Mouse (Mus musculus): ENCODE measurements at regions not wholly inside any gene's neighbourhood (a gene's known extent, or its start where the extent isn't known, plus 50 kb on each side); places are given as distances from the start of the nearest gene placed in this dataset.

DNA sequence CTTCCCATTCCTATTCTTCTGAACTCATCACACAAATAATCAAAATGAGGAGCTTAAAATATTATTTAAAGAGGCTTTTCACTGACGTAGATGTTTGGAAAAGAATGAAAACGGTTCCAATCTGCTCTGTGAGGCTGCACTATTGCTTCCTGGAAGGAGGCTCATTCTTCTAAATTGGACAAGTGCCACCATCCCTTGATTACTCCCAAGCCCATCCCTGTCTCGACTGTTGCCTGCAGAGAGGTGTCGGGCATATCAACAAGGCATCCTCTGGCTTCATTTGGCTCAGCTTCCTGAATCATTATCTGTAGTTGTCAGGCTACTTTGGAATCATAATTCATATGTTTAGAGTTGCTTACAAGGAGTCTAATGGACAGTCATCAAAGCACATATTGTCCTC is 425.3 kb downstream of the Irx1 start:
- ATAC-seq (replicated peaks in 1 of 2; ENCODE audit: insufficient read depth in 1 of 2, low FRiP score in 2 of 2, low TSS enrichment in 1 of 2, low read depth in 1 of 2, poor library complexity in 2 of 2, severe bottlenecking in 2 of 2), result no peak

DNA sequence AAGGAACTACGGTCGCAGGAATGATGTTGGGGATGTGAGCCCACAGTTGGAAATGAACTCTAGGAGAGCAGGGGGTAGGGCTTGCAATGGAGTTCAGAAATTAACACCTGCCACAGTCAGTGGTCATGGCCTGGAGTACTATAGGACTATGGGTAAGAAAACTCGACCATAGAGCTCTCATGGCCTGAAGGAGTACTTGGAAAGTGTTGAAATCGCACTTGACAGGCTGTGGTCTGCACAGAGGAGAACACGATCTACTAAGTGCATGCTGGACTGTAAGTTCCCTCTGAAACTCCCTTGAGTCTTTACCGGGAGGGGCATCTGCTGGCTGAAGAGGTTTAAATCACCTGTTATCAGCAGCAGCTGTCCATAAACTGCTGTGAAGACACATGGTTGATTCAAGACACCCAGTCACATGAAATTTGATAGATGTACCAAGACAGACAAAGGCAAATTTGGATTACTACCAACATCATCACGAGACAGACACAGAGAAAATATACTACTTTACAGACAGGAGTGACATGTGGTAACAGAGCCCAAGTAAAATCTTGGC is 430.6 kb downstream of the Irx1 start:
- no peak for ATAC-seq (replicated peaks in 1 of 2; ENCODE audit: insufficient read depth in 1 of 2, low FRiP score in 2 of 2, low TSS enrichment in 1 of 2, low read depth in 1 of 2, poor library complexity in 2 of 2, severe bottlenecking in 2 of 2)

DNA sequence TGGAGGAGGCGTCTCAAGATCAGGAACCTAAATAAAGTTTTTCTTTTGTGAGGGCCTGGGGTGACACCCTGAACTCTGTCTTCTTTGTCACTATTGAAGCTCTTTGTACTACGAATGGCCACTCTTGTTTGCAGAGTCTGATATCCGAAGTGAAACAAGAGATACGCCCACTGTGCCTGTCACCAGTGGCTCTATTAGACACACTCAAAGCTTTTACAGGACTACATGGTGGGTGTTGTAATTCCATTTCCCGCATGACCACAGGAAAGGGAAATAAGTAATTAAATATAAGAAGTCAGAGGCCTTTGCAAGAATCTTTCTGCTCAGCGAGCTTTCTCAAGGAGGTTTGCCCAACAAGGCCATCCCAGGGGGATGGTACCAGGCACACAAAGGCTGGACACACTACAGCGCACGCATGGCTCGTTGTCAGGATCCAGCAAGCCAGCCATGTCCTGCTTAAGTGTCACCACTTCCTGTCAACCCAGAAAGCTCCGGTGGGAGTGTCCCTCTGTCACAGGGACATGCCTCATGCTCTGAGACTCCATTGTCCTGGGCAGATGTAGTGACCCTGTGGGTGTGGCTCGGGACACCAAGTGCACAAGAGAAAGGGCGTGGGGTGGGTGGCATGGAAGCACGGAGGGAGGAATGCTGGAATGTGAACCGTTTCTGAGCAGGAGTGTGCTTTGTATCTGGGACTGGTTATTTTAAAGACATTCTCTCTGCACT is 434.0 kb downstream of the Irx1 start:
- ATAC-seq (replicated peaks in 1 of 2; ENCODE audit: insufficient read depth in 1 of 2, low FRiP score in 2 of 2, low TSS enrichment in 1 of 2, low read depth in 1 of 2, poor library complexity in 2 of 2, severe bottlenecking in 2 of 2), result no peak

DNA sequence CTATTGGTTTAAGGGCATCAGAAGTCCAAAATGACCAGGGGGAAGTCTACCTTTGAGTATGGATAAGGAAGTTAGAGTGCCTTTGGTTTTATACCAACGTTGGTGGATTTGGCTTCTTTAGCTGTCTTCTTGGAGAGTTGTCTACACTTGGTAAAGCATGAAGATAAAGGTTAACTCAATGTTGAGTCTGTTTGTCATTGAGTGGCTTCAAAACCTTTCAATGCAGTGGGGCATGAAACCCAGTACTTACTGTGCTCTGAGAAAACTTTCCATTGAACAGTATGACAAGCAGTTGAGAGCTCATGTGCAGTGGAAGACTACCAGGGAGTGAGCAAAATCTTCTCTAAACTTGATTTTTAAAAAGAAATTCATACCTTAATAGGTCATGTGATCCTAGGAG is 445.7 kb downstream of the Irx1 start:
- ATAC-seq (replicated peaks in 1 of 2; ENCODE audit: insufficient read depth in 1 of 2, low FRiP score in 2 of 2, low TSS enrichment in 1 of 2, low read depth in 1 of 2, poor library complexity in 2 of 2, severe bottlenecking in 2 of 2), result no peak

DNA sequence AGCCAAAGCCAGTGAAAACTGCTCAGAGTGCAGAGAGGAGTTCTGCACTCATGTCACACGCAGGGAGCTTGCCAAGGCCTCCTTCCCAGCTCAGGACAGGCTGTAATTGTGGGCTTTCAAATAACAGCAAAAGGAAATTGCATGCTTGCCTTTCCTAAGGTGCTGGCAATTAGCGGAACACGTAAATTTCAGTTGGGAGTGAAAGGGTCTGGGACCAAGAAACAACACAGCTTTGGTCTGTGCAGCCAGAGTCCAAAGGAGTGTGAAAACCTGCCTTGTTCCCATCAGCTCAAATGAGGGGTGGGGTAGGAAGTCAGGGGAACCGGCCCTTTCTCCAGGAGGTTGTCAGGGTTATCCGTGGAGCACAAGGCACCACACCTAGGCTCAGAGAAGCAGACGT is 450.3 kb downstream of the Irx1 start:
- ATAC-seq (replicated peaks in 1 of 2; ENCODE audit: insufficient read depth in 1 of 2, low FRiP score in 2 of 2, low TSS enrichment in 1 of 2, low read depth in 1 of 2, poor library complexity in 2 of 2, severe bottlenecking in 2 of 2), result no peak

DNA sequence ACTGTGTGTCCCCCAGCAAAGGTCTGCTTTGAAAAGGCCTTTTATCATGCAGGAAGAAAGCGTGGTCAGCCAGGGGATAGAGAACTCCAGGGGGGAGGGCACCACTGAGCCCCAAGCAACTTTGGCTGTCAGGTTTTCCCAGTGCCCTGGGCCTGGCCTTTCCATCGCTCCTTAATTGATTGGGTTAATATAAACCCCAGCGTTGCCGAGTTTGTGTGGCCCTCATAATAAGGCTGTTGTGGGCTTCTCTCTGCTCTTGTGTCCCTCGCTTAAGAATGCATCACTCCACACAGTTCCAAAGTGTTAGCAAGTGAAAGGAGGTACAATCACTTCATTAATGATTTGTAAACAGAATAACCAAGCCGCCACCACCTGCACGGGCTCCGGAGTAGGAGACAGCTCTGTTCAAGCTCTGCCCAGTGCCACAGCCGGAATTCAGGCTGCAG is 455.5 kb downstream of the Irx1 start:
- ATAC-seq (replicated peaks in 1 of 2; ENCODE audit: insufficient read depth in 1 of 2, low FRiP score in 2 of 2, low TSS enrichment in 1 of 2, low read depth in 1 of 2, poor library complexity in 2 of 2, severe bottlenecking in 2 of 2), result no peak

DNA sequence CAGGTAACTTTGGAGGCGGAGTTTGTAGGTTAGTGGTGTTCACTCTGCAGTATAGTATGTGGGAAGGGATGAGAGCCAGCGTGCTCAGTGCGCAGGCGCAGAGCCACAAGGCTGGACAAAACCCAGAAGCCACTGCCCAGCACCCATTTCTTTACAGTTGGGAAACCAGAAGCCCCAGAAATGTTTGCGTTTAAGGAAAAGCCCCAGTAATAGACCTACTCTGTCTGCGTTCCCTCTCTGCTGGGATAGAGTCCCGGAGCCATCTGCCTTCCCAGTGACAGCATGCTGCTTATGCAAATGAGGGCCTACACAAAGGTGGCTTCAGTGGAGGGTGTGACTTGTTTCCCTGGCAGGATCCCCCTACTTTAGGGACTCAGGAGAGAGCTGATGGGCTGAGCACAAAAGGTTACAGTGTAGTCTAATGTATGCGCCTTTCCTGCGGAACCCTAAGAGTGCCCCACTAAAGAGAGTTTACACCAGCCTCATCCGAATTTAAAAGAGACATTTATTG is 456.0 kb downstream of the Irx1 start:
- ATAC-seq (replicated peaks in 1 of 2; ENCODE audit: insufficient read depth in 1 of 2, low FRiP score in 2 of 2, low TSS enrichment in 1 of 2, low read depth in 1 of 2, poor library complexity in 2 of 2, severe bottlenecking in 2 of 2), result no peak

DNA sequence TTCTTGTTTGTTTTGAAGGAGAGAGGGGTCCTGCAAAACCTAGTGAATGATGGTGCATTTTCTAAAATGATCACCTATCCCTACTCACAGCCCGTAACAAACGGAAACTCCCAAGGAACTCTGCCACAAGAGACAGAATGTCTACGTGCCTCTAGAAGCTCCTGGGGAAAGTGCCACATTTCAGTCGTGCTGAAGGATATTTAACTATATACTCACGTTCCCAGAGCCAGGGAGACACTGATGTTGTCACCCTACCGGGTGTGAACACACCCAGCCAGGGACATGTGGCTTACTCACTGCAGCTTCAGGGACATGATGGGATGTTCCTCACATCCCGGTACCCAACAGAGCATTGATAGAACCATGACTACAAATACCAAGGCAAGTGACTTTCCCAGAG is 456.7 kb downstream of the Irx1 start:
- no peak for ATAC-seq (replicated peaks in 1 of 2; ENCODE audit: insufficient read depth in 1 of 2, low FRiP score in 2 of 2, low TSS enrichment in 1 of 2, low read depth in 1 of 2, poor library complexity in 2 of 2, severe bottlenecking in 2 of 2)

DNA sequence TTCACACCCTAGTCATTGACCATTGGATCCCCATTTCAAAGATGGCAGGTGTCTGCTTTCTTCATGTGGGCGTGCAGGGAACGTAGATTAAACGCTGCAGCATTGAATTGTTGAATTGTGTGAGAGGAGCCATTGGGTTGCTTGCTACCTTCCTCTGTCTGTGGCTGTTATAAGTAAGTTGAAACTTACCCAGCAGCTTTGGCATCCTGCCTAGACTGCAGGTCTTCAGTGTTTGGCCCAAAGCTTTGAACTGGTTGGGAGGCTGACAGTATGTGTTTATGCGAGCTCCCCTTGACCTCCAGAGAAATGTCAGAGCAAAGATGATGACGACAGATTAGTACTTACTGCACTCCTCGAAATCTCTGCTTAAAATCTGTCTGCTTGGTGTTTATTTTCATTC is 473.8 kb downstream of the Irx1 start:
- no peak for ATAC-seq (replicated peaks in 1 of 2; ENCODE audit: insufficient read depth in 1 of 2, low FRiP score in 2 of 2, low TSS enrichment in 1 of 2, low read depth in 1 of 2, poor library complexity in 2 of 2, severe bottlenecking in 2 of 2)

DNA sequence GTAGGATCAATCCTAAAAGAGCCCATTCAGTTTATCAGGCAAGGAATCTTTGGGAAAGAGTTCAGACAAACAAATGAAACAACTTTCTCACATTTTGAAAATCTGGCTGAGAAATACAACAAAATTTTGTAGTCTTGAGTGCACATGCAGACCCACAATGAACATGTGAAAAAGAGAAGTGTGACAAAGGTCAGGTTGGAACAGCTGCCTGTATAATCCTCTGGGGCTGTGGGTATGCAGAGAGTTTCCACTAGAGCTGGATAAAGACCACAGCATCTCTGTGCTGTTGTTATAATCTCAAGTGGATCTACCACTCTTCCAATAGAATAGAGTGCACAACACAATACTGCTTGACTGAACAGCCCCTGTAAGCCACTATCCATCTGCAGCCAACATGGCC is 482.3 kb downstream of the Irx1 start:
- ATAC-seq (replicated peaks in 1 of 2; ENCODE audit: insufficient read depth in 1 of 2, low FRiP score in 2 of 2, low TSS enrichment in 1 of 2, low read depth in 1 of 2, poor library complexity in 2 of 2, severe bottlenecking in 2 of 2), result no peak

DNA sequence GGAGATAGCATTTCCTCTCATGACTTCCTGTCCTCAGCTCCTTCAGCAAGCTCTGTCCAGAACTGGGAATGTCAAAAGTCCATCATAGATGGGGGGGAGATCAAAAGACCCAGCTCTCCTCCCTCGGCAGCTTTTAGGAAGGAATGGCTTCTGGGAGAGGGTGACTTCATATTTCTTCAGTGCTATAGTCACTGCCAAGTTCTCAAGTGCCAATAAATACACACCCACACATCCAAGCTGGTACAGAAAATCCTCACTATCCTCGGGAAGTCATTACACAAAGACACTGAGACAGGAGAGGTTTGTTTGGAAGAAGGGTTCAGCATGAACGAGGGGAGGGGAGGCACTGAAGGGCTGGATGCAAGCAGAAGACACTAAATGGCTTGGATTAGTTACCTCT is 502.0 kb downstream of the Irx1 start:
- ATAC-seq (replicated peaks in 1 of 2; ENCODE audit: insufficient read depth in 1 of 2, low FRiP score in 2 of 2, low TSS enrichment in 1 of 2, low read depth in 1 of 2, poor library complexity in 2 of 2, severe bottlenecking in 2 of 2), result no peak

DNA sequence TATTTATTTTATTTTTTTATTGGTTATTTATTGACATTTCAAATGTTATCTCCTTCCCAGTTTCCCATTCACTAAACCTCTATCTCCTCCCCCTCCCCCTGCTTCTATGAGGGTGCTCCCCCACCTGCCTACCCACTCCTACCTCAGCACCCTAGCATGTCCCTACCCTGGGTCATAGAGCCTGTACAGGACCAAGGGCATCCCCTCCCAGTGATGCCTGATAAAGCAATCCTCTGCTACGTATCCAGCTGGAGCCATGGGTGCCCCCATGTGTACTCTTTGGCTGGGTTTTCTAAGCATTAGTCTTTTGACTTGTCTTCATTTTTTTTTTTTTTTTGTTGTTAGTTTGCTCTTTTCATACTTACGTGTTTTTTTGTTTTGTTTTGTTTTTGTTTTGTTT is 502.9 kb downstream of the Irx1 start:
- no peak for ATAC-seq (replicated peaks in 1 of 2; ENCODE audit: insufficient read depth in 1 of 2, low FRiP score in 2 of 2, low TSS enrichment in 1 of 2, low read depth in 1 of 2, poor library complexity in 2 of 2, severe bottlenecking in 2 of 2)

DNA sequence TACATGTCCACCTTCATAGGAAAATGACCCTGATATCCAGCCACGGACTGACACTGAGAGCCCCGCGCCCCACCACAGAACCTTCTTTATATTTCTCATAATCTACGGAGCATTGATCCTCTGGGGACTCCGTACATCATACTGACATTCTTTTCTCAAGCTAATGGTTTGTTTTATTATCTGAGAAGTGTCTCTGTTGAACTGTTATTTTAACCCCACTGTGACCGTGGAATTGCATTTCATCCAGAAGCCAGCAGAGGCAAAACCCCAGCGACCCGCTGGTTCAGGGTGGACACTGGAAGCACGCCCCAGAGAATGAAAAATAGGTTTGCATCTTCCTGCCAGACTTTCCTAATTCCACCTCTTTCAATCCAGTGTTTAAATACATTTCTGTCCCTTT is 503.4 kb downstream of the Irx1 start:
- ATAC-seq (replicated peaks in 1 of 2; ENCODE audit: insufficient read depth in 1 of 2, low FRiP score in 2 of 2, low TSS enrichment in 1 of 2, low read depth in 1 of 2, poor library complexity in 2 of 2, severe bottlenecking in 2 of 2), result no peak

DNA sequence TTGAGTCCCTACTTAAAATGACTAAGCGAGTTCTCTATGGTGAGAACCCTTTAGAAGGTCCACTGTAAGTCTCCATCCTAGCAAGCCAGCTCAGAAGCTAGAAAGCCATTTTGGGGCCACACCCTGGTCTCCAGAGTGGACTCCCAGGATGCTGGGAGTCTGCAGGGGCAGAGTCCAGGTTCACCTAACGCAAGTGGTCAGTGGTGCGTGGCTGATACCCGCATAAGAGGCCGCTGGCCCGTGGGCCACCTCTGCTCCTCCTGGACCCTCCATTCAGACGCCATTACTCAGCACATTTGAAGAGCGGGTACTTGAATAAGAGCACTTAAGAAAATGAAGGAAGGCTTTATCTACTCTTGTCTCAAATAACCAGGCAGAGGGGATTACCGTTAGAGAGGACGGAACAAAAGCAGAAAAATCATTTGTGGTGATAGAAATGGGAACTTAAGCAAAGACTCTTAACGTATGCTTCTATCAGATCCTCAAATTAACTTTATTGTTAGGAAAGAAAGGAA is 504.4 kb downstream of the Irx1 start:
- ATAC-seq (replicated peaks in 1 of 2; ENCODE audit: insufficient read depth in 1 of 2, low FRiP score in 2 of 2, low TSS enrichment in 1 of 2, low read depth in 1 of 2, poor library complexity in 2 of 2, severe bottlenecking in 2 of 2), result no peak

DNA sequence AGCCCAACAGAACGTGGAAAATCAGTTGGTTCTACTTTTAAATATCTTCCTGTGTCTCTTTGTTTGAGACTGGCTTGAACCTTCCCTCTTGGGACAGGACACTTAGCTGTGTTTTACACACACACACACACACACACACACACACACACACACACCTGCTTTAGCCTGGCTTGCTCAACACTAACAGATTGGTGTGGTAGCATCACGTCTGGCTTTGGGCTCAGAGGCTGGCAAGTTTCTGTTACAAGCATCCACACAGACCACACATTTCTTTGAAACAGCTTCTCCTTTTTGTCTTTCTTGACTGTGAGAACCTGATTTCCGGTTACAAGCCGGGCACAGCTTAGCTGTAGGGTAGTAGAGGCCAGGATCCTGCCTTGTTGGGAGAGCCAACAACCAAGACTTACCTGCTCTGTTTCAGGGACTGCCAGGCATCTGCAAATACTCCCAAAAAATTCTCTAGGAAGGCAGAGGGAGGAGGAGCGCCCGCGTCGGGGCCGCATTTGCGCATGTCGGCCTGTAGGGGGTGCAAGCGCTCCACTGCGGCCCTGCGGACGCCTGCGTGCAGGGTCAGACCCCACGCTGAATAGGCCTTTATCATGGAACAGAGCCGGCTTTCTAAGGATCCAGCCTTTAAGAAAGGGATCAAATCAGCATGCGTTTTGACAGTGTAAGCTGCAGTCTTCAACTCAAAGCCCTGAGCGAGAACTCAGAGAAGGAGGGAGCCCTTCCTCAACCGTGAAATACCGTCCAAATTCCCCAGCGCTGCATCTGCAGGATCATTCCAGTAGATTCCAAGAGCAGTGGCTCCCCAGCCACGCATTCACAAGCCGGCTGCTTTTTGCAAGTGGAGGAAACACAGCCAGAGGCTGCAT is 505.2 kb downstream of the Irx1 start:
- ATAC-seq (replicated peaks in 1 of 2; ENCODE audit: insufficient read depth in 1 of 2, low FRiP score in 2 of 2, low TSS enrichment in 1 of 2, low read depth in 1 of 2, poor library complexity in 2 of 2, severe bottlenecking in 2 of 2), result peak; percentile 50 to 56; a peak in 2 of 4 replicates

DNA sequence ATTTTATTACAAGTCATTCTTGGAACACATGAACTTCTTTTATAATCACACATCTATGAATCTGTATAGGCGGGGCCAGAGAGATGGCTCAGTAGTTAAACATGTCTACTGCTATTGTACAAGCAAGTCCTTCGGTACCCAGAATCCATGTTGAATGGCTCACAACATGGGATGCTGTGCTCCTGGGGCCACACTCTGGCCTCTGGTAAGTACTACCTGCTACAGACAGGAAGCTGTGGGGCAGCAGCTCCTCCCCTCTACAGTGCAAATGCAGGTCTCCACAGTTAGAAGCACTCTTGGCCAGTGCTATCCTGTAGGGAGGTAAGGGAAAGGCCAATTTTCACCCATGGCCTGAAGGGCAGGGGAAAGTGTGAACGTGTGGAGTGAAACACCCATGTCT is 506.0 kb downstream of the Irx1 start:
- no peak for ATAC-seq (replicated peaks in 1 of 2; ENCODE audit: insufficient read depth in 1 of 2, low FRiP score in 2 of 2, low TSS enrichment in 1 of 2, low read depth in 1 of 2, poor library complexity in 2 of 2, severe bottlenecking in 2 of 2)

DNA sequence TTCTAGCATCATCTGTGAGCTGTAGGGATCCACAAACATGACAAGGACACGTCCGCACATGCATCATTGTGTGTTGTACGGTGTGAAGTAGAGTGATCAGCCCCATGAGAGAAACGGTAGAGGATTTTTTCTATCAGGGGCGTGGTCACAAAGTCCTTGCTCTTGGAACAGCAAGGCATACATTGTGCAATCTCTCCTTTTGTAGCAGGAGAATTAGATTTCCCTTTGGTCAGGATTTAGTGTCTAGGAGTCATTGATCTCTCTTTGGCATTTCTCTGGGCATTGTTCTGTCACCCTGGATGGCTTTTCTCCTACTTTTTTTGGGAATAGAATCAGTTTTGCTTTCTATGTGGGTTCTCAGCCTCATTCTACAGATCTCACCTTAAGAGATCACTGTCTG is 511.3 kb downstream of the Irx1 start:
- no peak for ATAC-seq (replicated peaks in 1 of 2; ENCODE audit: insufficient read depth in 1 of 2, low FRiP score in 2 of 2, low TSS enrichment in 1 of 2, low read depth in 1 of 2, poor library complexity in 2 of 2, severe bottlenecking in 2 of 2)

DNA sequence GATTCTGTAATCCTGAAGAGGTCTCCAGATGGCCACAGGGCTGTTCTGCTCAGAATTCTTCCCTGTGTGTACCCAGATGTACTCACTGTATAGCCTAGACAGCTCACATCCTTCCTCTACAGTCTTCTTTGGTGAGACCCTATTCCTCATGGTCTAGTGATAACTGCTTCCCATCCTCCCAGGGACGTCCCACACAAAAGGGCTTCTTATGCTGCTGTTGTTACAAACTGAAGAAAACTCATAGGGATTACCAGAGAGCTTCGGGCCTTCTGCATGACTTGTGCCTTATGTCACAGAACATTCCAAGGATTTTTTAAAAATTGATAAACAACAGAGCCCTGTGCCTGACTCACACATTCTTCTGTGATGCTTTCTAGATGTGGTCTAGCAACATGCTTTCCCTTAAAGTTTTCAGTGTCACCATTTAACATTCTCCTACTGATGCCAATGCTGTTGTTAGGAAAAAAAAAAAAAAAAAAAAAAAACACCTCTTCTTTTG is 525.9 kb downstream of the Irx1 start:
- no peak for ATAC-seq (replicated peaks in 1 of 2; ENCODE audit: insufficient read depth in 1 of 2, low FRiP score in 2 of 2, low TSS enrichment in 1 of 2, low read depth in 1 of 2, poor library complexity in 2 of 2, severe bottlenecking in 2 of 2)
